Mouse (Mus musculus): ENCODE data around the gene Ggt7.
"Not testable (repeated sequence)": the region's sequence is repeated elsewhere in the genome, so short reads cannot be mapped to it uniquely, and the experiment has no call there.

Ggt7 gene

GRCm38 (mm10) chr2:155507721-155508470, 10.1 kb downstream of the Ggt7 start:
- no peak for DNase-seq

GRCm38 (mm10) chr2:155505811-155506210, 12.2 kb downstream of the Ggt7 start:
- no peak for DNase-seq

- DNase-seq: peak; percentile 39
These were observed 13.3 kb downstream of the Ggt7 start for GRCm38 (mm10) chr2:155504440-155505355.

- DNase-seq: no peak
These were observed 15.4 kb downstream of the Ggt7 start for GRCm38 (mm10) chr2:155502596-155502995.

GRCm38 (mm10) chr2:155490998-155491397, 27.0 kb downstream of the Ggt7 start:
- no peak for DNase-seq

- peak; percentile 85 for DNase-seq
These were observed 36.0 kb downstream of the Ggt7 start for GRCm38 (mm10) chr2:155482021-155482420.

GRCm38 (mm10) chr2:155473570-155474088, 44.4 kb downstream of the Ggt7 start, which contains the start of gene Ncoa6:
TSS of gene Ncoa6 (minus strand) at chr2:155473894.
- DNase-seq: peak; percentile 88

GRCm38 (mm10) chr2:155472671-155473569, 45.1 kb downstream of the Ggt7 start:
- peak; percentile 65 for DNase-seq

GRCm38 (mm10) chr2:155466861-155467260, 51.2 kb downstream of the Ggt7 start:
- DNase-seq: no peak

GRCm38 (mm10) chr2:155453591-155453990, 64.4 kb downstream of the Ggt7 start:
- no peak for DNase-seq

GRCm38 (mm10) chr2:155451256-155451655, 66.8 kb downstream of the Ggt7 start:
- no peak for DNase-seq

GRCm38 (mm10) chr2:155447906-155448305, 70.1 kb downstream of the Ggt7 start:
- DNase-seq: not testable (repeated sequence)

GRCm38 (mm10) chr2:155443446-155443845, 74.6 kb downstream of the Ggt7 start:
- no peak for DNase-seq

- no peak for DNase-seq
These were observed 75.1 kb downstream of the Ggt7 start for GRCm38 (mm10) chr2:155442916-155443315.
